Mouse (Mus musculus): ENCODE data around the gene Lins1.

Gene Lins1

GRCm38 (mm10) chr7:66724954-66725353, 35.3 kb downstream of the Lins1 start:
- in situ Hi-C loops (cut with MboI, MseI), result no loop called here

- in situ Hi-C loops (cut with MboI, MseI), result no loop called here
Measured at GRCm38 (mm10) chr7:66728072-66728471, 38.4 kb downstream of the Lins1 start.

- in situ Hi-C loops (cut with MboI, MseI), result no loop called here
Measured at GRCm38 (mm10) chr7:66729232-66729631, 39.5 kb downstream of the Lins1 start.

- in situ Hi-C loops (cut with MboI, MseI), result no loop called here
Measured at GRCm38 (mm10) chr7:66733431-66733830, 43.7 kb downstream of the Lins1 start.

GRCm38 (mm10) chr7:66733882-66734281, 44.2 kb downstream of the Lins1 start:
- in situ Hi-C loops (cut with MboI, MseI), result no loop called here

GRCm38 (mm10) chr7:66734466-66734865, 44.8 kb downstream of the Lins1 start:
- in situ Hi-C loops (cut with MboI, MseI), result no loop called here

GRCm38 (mm10) chr7:66734993-66735392, 45.3 kb downstream of the Lins1 start:
- in situ Hi-C loops (cut with MboI, MseI), result no loop called here

GRCm38 (mm10) chr7:66737418-66737817, 47.7 kb downstream of the Lins1 start:
- in situ Hi-C loops (cut with MboI, MseI), result no loop called here

- in situ Hi-C loops (cut with MboI, MseI), result no loop called here
Measured at GRCm38 (mm10) chr7:66741008-66741407, 51.3 kb downstream of the Lins1 start.

- in situ Hi-C loops (cut with MboI, MseI), result no loop called here
Measured at GRCm38 (mm10) chr7:66741412-66741811, 51.7 kb downstream of the Lins1 start.

- in situ Hi-C loops (cut with MboI, MseI), result no loop called here
Measured at GRCm38 (mm10) chr7:66743377-66743781, 53.7 kb downstream of the Lins1 start, which contains the start of gene Cers3. Gene Cers3, plus strand, starts transcription at chr7:66743504.

GRCm38 (mm10) chr7:66746972-66747371, 57.3 kb downstream of the Lins1 start:
- in situ Hi-C loops (cut with MboI, MseI), result no loop called here

GRCm38 (mm10) chr7:66749998-66750397, 60.3 kb downstream of the Lins1 start:
- in situ Hi-C loops (cut with MboI, MseI), result no loop called here

- in situ Hi-C loops (cut with MboI, MseI), result no loop called here
Measured at GRCm38 (mm10) chr7:66753816-66754215, 64.1 kb downstream of the Lins1 start.

GRCm38 (mm10) chr7:66755611-66756010, 65.9 kb downstream of the Lins1 start:
- in situ Hi-C loops (cut with MboI, MseI), result no loop called here
